Mouse (Mus musculus): ENCODE measurements around the gene Otog. TPM values are rescaled to one million over a fixed set of nuclear protein-coding genes. Genes with fewer than 3 reads are reported as not detected.
A peak's percentile ranks its signal among the peaks of the same experiment; 100 is the strongest.

Gene Otog
- polyA plus RNA-seq (2012; rRNA removed), result 0.03 and 0.08 TPM in 2 replicates

DNA sequence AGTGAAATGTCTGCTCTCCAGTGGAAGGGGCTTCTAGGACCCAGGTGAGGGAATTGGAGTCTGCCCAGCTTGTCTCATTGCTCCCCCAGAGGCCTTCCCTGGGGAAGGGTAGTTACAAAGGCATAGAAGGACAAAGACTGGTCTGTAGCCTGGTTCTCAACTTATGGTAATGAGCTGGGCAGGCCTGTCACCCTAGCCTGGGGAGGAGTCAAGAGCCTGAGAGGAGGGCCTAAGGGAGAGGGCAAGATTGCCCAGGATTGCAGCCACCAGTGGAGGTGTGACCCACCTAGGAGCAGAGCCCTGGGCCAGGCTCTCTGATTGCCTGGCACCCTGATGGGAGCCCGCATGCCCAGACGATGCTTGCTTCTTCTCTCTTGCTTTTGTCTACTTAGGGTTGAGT is at the start of gene Otog:
Otog (plus strand) TSS at position 292 of the 400 bp plus-strand sequence.
- peaks cover 11% of the 10 kb centered on the region; the same call in 1 of the 2 replicates for H3K4me1 ChIP-seq (ENCODE audit: control insufficient read depth, insufficient read depth, low read length)
- WGBS, result 41% methylated on average over 2 of the region's 2 CpGs
- TF ChIP-seq POLR2A (IDR thresholded peaks at IDR 0.05; ENCODE audit: borderline replicate concordance, insufficient read depth, low read length) (no peak), CTCF (IDR thresholded peaks at IDR 0.05; ENCODE audit: borderline replicate concordance, insufficient read depth, low read depth, low read length) (no peak)
- no peak within 1 kb of the TSS for H3K4me3 ChIP-seq (replicated peaks; ENCODE audit: insufficient read depth, low read depth, low read length)
- no peak for DNase-seq
- H3K27me3 ChIP-seq (ENCODE audit: control insufficient read depth, insufficient read depth, low read length), result no peaks in the 10 kb centered on the region
- no peak within 1 kb of the TSS for H3K27ac ChIP-seq (ENCODE audit: insufficient read depth, low read length)

DNA sequence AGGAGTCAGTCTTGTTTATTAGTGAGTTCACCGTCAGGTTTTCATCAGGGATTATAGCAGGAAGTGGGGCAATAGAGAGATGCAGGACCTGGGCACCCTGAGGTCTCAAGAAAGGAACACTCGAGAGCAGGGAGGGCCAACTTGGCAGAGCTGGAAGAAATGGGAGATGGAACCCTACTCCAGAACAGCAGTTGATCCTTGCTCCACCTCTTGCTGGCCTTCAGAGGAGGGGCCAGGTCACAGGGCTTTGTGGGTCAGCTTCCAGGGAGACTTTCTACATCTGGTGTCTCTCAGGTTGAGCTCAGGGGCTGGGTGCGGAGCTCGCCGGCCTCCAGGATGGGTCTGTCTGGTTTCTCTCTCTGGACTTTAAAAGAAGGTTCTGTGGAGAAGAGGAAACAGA is 45.4 kb upstream of the Otog start:
- 88% methylated on average over 5 of the region's 5 CpGs for WGBS
- no peak for DNase-seq
- Histone ChIP-seq H3K27ac (ENCODE audit: insufficient read depth, low read length) (no peak overlapping the region), H3K4me3 (replicated peaks; ENCODE audit: insufficient read depth, low read depth, low read length) (no peak overlapping the region), H3K4me1 (ENCODE audit: control insufficient read depth, insufficient read depth, low read length) (no peaks in the 10 kb centered on the region), H3K27me3 (ENCODE audit: control insufficient read depth, insufficient read depth, low read length) (no peaks in the 10 kb centered on the region)
- no peak for TF ChIP-seq POLR2A (IDR thresholded peaks at IDR 0.05; ENCODE audit: borderline replicate concordance, insufficient read depth, low read length)
- no peak for TF ChIP-seq CTCF (IDR thresholded peaks at IDR 0.05; ENCODE audit: borderline replicate concordance, insufficient read depth, low read depth, low read length)

DNA sequence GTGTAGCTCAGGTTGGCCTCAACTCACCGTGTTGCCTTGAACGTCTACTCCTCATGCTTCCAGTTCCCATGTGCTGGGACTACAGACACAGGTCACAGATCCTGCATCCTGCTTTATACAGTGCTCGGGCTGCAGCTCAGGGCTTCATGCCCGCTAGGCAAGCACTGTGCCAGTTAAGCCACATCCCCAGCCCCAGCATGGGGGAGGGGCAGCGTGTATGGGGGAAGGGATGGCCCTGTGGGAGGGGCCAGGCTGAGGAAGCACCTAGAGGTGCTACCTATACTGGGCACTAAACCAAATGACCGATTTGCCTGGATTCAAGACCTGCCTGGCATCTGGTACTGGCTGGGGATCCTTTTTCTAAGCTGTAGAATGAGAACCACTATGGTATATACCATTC is 40.8 kb upstream of the Otog start:
- H3K27ac ChIP-seq (ENCODE audit: insufficient read depth, low read length), result no peak overlapping the region
- H3K4me1 ChIP-seq (ENCODE audit: control insufficient read depth, insufficient read depth, low read length), result no peaks in the 10 kb centered on the region
- H3K4me3 ChIP-seq (replicated peaks; ENCODE audit: insufficient read depth, low read depth, low read length), result no peak overlapping the region
- 51% methylated on average over 6 of the region's 6 CpGs for WGBS
- no peak for TF ChIP-seq CTCF (IDR thresholded peaks at IDR 0.05; ENCODE audit: borderline replicate concordance, insufficient read depth, low read depth, low read length)
- TF ChIP-seq POLR2A (IDR thresholded peaks at IDR 0.05; ENCODE audit: borderline replicate concordance, insufficient read depth, low read length), result no peak
- no peaks in the 10 kb centered on the region for H3K27me3 ChIP-seq (ENCODE audit: control insufficient read depth, insufficient read depth, low read length)
- DNase-seq, result no peak

DNA sequence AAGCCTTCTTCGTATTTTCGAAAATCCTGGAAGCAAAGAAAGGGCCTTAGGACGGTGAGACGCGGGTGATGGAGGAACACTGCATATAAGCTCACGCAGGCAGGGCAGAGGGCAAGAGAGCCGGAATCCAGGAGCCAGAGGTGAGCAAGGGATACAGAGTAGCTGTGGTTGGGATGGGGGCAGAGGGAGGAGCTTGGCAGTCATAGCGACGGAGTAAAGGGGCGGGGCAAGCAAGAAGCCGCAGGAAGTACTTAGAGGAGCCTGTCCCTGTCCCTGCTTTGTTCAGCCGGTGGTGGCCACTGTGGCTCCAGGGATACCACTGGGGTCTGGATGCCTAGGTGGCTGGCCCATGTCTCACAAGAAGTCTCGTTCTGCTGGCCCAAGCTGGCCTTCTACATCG is 39.1 kb upstream of the Otog start:
- no peak overlapping the region for H3K4me3 ChIP-seq (replicated peaks; ENCODE audit: insufficient read depth, low read depth, low read length)
- H3K27me3 ChIP-seq (ENCODE audit: control insufficient read depth, insufficient read depth, low read length), result no peaks in the 10 kb centered on the region
- no peak for TF ChIP-seq CTCF (IDR thresholded peaks at IDR 0.05; ENCODE audit: borderline replicate concordance, insufficient read depth, low read depth, low read length)
- TF ChIP-seq POLR2A (IDR thresholded peaks at IDR 0.05; ENCODE audit: borderline replicate concordance, insufficient read depth, low read length), result no peak
- DNase-seq, result no peak
- H3K4me1 ChIP-seq (ENCODE audit: control insufficient read depth, insufficient read depth, low read length), result no peaks in the 10 kb centered on the region
- H3K27ac ChIP-seq (ENCODE audit: insufficient read depth, low read length), result no peak overlapping the region
- 52% methylated on average over 14 of the region's 14 CpGs for WGBS

DNA sequence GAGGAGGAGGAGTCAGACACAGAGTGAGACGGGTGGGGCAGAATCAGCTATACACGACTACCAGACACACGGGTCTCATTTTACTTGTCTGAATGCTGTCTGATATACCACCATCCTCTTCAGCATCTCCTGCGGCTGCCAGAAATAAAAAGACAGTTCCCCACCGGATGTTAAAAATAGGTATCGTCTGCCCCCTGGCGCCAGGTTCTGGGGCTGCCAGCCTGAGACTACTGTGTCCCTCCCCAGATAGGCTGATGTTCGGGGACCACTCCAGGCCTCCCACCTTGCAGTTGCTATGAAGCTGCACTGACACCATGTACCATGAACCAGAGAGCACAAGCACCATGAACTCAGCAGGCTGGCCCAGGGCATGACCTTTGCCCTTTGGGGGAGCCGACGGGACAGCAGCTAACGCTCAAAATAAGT is 36.7 kb upstream of the Otog start:
- H3K27me3 ChIP-seq (ENCODE audit: control insufficient read depth, insufficient read depth, low read length), result no peaks in the 10 kb centered on the region
- no peaks in the 10 kb centered on the region for H3K4me1 ChIP-seq (ENCODE audit: control insufficient read depth, insufficient read depth, low read length)
- peak; percentile 68 for TF ChIP-seq CTCF (IDR thresholded peaks at IDR 0.05; ENCODE audit: borderline replicate concordance, insufficient read depth, low read depth, low read length)
- no peak for TF ChIP-seq POLR2A (IDR thresholded peaks at IDR 0.05; ENCODE audit: borderline replicate concordance, insufficient read depth, low read length)
- no peak overlapping the region for H3K4me3 ChIP-seq (replicated peaks; ENCODE audit: insufficient read depth, low read depth, low read length)
- no peak overlapping the region for H3K27ac ChIP-seq (ENCODE audit: insufficient read depth, low read length)
- DNase-seq, result peak; percentile 50 to 71
- 47% methylated on average over 11 of the region's 11 CpGs for WGBS

DNA sequence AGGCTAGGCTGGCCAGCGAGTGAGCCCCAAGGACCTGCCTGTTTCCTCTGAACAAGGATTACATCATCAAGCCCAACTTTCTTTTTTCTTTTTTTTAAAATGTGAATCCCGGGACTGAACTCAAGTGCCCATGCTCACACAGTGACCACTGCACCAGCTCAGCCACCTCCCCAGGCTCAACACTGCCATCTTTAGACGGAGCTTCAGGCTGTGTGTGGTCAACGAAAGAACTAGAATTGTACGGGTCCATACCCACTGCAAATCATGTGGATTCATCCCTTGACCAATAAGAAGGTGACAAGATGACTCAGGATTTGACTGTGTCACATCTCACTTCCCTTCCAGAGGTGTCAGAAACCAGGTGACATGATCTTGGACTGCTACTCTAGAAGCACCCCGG is 36.0 kb upstream of the Otog start:
- H3K27ac ChIP-seq (ENCODE audit: insufficient read depth, low read length), result no peak overlapping the region
- no peak for DNase-seq

DNA sequence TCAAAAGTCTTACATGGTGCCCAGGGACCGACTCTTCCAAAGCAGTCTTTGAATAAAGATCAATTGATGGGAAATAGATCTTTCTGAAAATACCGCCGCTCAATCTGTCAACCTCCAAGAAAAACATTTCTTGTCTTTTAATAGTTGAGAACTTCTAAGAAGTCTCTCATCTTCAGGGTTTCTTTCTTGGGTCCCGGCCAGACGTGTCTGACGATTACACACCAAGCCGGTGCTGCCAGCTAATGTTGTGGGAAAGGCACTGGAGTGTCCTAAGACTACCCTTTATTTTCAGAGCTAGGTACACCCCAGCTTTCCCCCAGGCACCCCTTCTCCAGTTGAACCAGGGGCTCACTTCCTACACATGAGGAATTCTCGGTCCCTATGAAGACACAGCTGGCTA is 32.7 kb upstream of the Otog start:
- WGBS, result 87% methylated on average over 8 of the region's 8 CpGs
- TF ChIP-seq CTCF (IDR thresholded peaks at IDR 0.05; ENCODE audit: borderline replicate concordance, insufficient read depth, low read depth, low read length) (no peak), POLR2A (IDR thresholded peaks at IDR 0.05; ENCODE audit: borderline replicate concordance, insufficient read depth, low read length) (no peak)

More for the DNA sequence above, 36.0 kb upstream of the Otog start:
- TF ChIP-seq CTCF (IDR thresholded peaks at IDR 0.05; ENCODE audit: borderline replicate concordance, insufficient read depth, low read depth, low read length) (peak; percentile 38; the same call in 1 of the 2 replicates), POLR2A (IDR thresholded peaks at IDR 0.05; ENCODE audit: borderline replicate concordance, insufficient read depth, low read length) (no peak)
- Histone ChIP-seq H3K4me1 (ENCODE audit: control insufficient read depth, insufficient read depth, low read length) (no peaks in the 10 kb centered on the region), H3K4me3 (replicated peaks; ENCODE audit: insufficient read depth, low read depth, low read length) (no peak overlapping the region), H3K27me3 (ENCODE audit: control insufficient read depth, insufficient read depth, low read length) (no peaks in the 10 kb centered on the region)
- 69% methylated on average over 6 of the region's 6 CpGs for WGBS

DNA sequence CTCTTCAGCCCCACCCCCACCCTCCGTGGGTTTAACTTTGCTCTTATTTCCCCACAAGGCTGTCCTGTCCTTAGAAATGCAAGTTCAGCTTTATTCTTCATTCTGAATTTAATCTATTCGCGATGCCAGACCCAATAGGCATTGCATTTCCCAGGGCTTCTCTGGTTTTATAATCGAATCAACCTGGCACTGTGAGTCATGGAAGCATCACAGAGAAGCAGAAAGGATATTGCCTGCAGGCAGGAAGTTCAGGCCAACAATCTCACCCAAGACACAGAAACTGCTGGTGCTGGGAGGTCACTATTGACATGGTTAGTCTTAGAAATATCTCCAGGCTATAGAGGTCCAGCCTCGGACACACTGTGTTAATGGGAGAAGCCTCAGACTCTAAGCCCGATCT is 30.5 kb upstream of the Otog start:
- TF ChIP-seq POLR2A (IDR thresholded peaks at IDR 0.05; ENCODE audit: borderline replicate concordance, insufficient read depth, low read length) (no peak), CTCF (IDR thresholded peaks at IDR 0.05; ENCODE audit: borderline replicate concordance, insufficient read depth, low read depth, low read length) (no peak)
- 87% methylated on average over 6 of the region's 6 CpGs for WGBS

More for the DNA sequence above, 32.7 kb upstream of the Otog start:
- Histone ChIP-seq H3K4me3 (replicated peaks; ENCODE audit: insufficient read depth, low read depth, low read length) (no peak overlapping the region), H3K27me3 (ENCODE audit: control insufficient read depth, insufficient read depth, low read length) (no peaks in the 10 kb centered on the region), H3K4me1 (ENCODE audit: control insufficient read depth, insufficient read depth, low read length) (no peaks in the 10 kb centered on the region), H3K27ac (ENCODE audit: insufficient read depth, low read length) (no peak overlapping the region)
- DNase-seq, result no peak

More for the DNA sequence above, 30.5 kb upstream of the Otog start:
- DNase-seq, result no peak
- Histone ChIP-seq H3K27me3 (ENCODE audit: control insufficient read depth, insufficient read depth, low read length) (no peaks in the 10 kb centered on the region), H3K4me3 (replicated peaks; ENCODE audit: insufficient read depth, low read depth, low read length) (no peak overlapping the region), H3K4me1 (ENCODE audit: control insufficient read depth, insufficient read depth, low read length) (no peaks in the 10 kb centered on the region), H3K27ac (ENCODE audit: insufficient read depth, low read length) (no peak overlapping the region)

All from cerebellum, adult 2 months (tissue).